Mouse (Mus musculus) lung, embryonic 16.5 days (tissue): Measurements from ENCODE around the gene Kctd15. TPM values are rescaled to one million over a fixed set of nuclear protein-coding genes. Genes with fewer than 3 reads are reported as not detected.
A peak's percentile ranks its signal among the peaks of the same experiment; 100 is the strongest.

ENCODE experiments used
- ATAC-seq: fragments of 200-750 bp; cut with Nextera tagmentation; 2 replicates; pipeline ENCODE4 v1.8.0; 2017; ENCODE audit warnings: low read depth, mild to moderate bottlenecking, moderate library complexity
- H3K27ac ChIP-seq: fragments of 300-500 bp; sonication (generic); 2 replicates; pipeline ENCODE4 v1.5.1; 2014; ENCODE audit warnings: mild to moderate bottlenecking, control low read depth, low read length
- H3K27me3 ChIP-seq: fragments of 300-500 bp; sonication (generic); 2 replicates; pipeline ENCODE4 v1.6.1; 2014; ENCODE audit warnings: low read depth, low read length, mixed read lengths; ENCODE audit not compliant: control insufficient read depth, insufficient read depth
- H3K36me3 ChIP-seq: fragments of 300-500 bp; sonication (generic); 2 replicates; pipeline ENCODE4 v1.6.1; 2014; ENCODE audit warnings: low read length; ENCODE audit not compliant: control insufficient read depth, insufficient read depth
- H3K4me1 ChIP-seq: fragments of 300-500 bp; sonication (generic); replicated peaks from 2 replicates; pipeline ENCODE4 v1.6.1; 2014; ENCODE audit warnings: low read length, mixed read lengths; ENCODE audit not compliant: control insufficient read depth, insufficient read depth
- H3K4me2 ChIP-seq: fragments of 300-500 bp; sonication (generic); 2 replicates; pipeline ENCODE4 v1.6.1; 2014; ENCODE audit warnings: low read depth, low read length, control low read depth
- H3K4me3 ChIP-seq: fragments of 300-500 bp; sonication (generic); 2 replicates; pipeline ENCODE4 v1.5.1; 2014; ENCODE audit warnings: mild to moderate bottlenecking, low read length, control low read depth
- H3K9ac ChIP-seq: fragments of 300-500 bp; sonication (generic); 2 replicates; pipeline ENCODE4 v1.6.1; 2014; ENCODE audit warnings: low read length, control low read depth
- H3K9me3 ChIP-seq: fragments of 300-500 bp; sonication (generic); 2 replicates; pipeline ENCODE4 v1.6.1; 2016; ENCODE audit warnings: low read length; ENCODE audit not compliant: control insufficient read depth
- WGBS: fragments of 180-500 bp; shearing (Covaris S2); extraction: QIAGEN DNeasy Blood & Tissue Kit; methylation state at CpG from one replicate; pipeline ENCODE4 v1.1.7; 2014; 5-methylcytosine and 5-hydroxymethylcytosine counted together
- polyA plus RNA-seq: library from polyadenylated mRNA; unstranded; fragments of >200 nt; fragmentation: Nextera tagmentation; extraction: Ambion mirVana; gene quantifications from 2 replicates; pipeline ENCODE4 v1.2.1, GENCODE M21; 2015

Kctd15 gene
- polyA plus RNA-seq, 1 experiment from 2014 or later: 12.5 TPM

GRCm38 (mm10) chr7:34618141-34618890 lies 38.2 kb downstream of the Kctd15 start:
- Histone ChIP-seq H3K4me1 (no peaks in the 10 kb centered on the region), H3K27me3 (no peaks in the 10 kb centered on the region), H3K27ac (no peak overlapping the region), H3K36me3 (no peaks in the 10 kb centered on the region), H3K9me3 (no peaks in the 10 kb centered on the region), H3K9ac (no peak overlapping the region), H3K4me2 (no peak overlapping the region), H3K4me3 (no peak overlapping the region)
- no peak for ATAC-seq
- WGBS: 76% methylated on average over 11 of the region's 11 CpGs

- 82% methylated on average over 2 of the region's 2 CpGs for WGBS
- Histone ChIP-seq H3K4me3 (no peak overlapping the region), H3K4me2 (no peak overlapping the region), H3K9ac (no peak overlapping the region), H3K9me3 (no peaks in the 10 kb centered on the region), H3K36me3 (no peaks in the 10 kb centered on the region), H3K27ac (no peak overlapping the region), H3K4me1 (no peaks in the 10 kb centered on the region), H3K27me3 (no peaks in the 10 kb centered on the region)
- no peak for ATAC-seq
Observed at GRCm38 (mm10) chr7:34616275-34616674, 40.3 kb downstream of the Kctd15 start.

- no peak overlapping the region for H3K4me3 ChIP-seq
- 47% methylated on average over 6 of the region's 6 CpGs for whole genome bisulfite sequencing
- H3K9me3 ChIP-seq: no peaks in the 10 kb centered on the region
- H3K4me2 ChIP-seq: no peak overlapping the region
- ATAC-seq: no peak
- peaks cover 6% of the 10 kb centered on the region; the same call in 1 of the 2 replicates for H3K4me1 ChIP-seq
- no peaks in the 10 kb centered on the region for H3K36me3 ChIP-seq
- no peak overlapping the region for H3K9ac ChIP-seq
- no peak overlapping the region for H3K27ac ChIP-seq
- no peaks in the 10 kb centered on the region for H3K27me3 ChIP-seq
Observed at GRCm38 (mm10) chr7:34610445-34610844, 46.1 kb downstream of the Kctd15 start.

- Histone ChIP-seq H3K4me3 (no peak overlapping the region), H3K9ac (no peak overlapping the region), H3K36me3 (no peaks in the 10 kb centered on the region), H3K4me1 (peaks cover 6% of the 10 kb centered on the region; the same call in 1 of the 2 replicates), H3K27me3 (no peaks in the 10 kb centered on the region), H3K4me2 (no peak overlapping the region), H3K9me3 (no peaks in the 10 kb centered on the region), H3K27ac (no peak overlapping the region)
- 0 out of 2 replicates have a peak, but pooled peaks have one; percentile 10 for ATAC-seq
- 60% methylated on average over 5 of the region's 5 CpGs for WGBS
Observed at GRCm38 (mm10) chr7:34607334-34607970, 49.1 kb downstream of the Kctd15 start.

GRCm38 (mm10) chr7:34606729-34607128 lies 49.8 kb downstream of the Kctd15 start:
- Histone ChIP-seq H3K27ac (no peak overlapping the region), H3K4me2 (peak overlapping the region; percentile 40)
- peak; percentile 23; the same call in 1 of the 2 replicates for ATAC-seq

GRCm38 (mm10) chr7:34606051-34606450 lies 50.5 kb downstream of the Kctd15 start:
- 42% methylated on average over 15 of the region's 15 CpGs for whole genome bisulfite sequencing
- Histone ChIP-seq H3K4me2 (no peak overlapping the region), H3K9me3 (no peaks in the 10 kb centered on the region), H3K27me3 (no peaks in the 10 kb centered on the region), H3K36me3 (no peaks in the 10 kb centered on the region), H3K27ac (no peak overlapping the region), H3K4me3 (no peak overlapping the region), H3K9ac (no peak overlapping the region), H3K4me1 (peaks cover 6% of the 10 kb centered on the region; the same call in 1 of the 2 replicates)
- ATAC-seq: no peak

More at GRCm38 (mm10) chr7:34606729-34607128, 49.8 kb downstream of the Kctd15 start:
- Histone ChIP-seq H3K9me3 (no peaks in the 10 kb centered on the region), H3K9ac (no peak overlapping the region), H3K4me3 (no peak overlapping the region), H3K4me1 (peaks cover 6% of the 10 kb centered on the region; the same call in 1 of the 2 replicates), H3K27me3 (no peaks in the 10 kb centered on the region), H3K36me3 (no peaks in the 10 kb centered on the region)
- 29% methylated on average over 11 of the region's 11 CpGs for WGBS

- peak; percentile 33; the same call in 1 of the 2 replicates for ATAC-seq
- peaks cover 2% of the 10 kb centered on the region; the same call in 1 of the 2 replicates for H3K4me1 ChIP-seq
Observed at GRCm38 (mm10) chr7:34598576-34598975, 58.0 kb downstream of the Kctd15 start.

GRCm38 (mm10) chr7:34597986-34598385 lies 58.5 kb downstream of the Kctd15 start:
- 83% methylated on average over 9 of the region's 9 CpGs for WGBS
- H3K4me3 ChIP-seq: no peak overlapping the region
- H3K9me3 ChIP-seq: no peaks in the 10 kb centered on the region
- H3K27me3 ChIP-seq: no peaks in the 10 kb centered on the region
- no peak overlapping the region for H3K4me2 ChIP-seq
- peaks cover 2% of the 10 kb centered on the region; the same call in 1 of the 2 replicates for H3K4me1 ChIP-seq
- H3K9ac ChIP-seq: no peak overlapping the region
- no peaks in the 10 kb centered on the region for H3K36me3 ChIP-seq
- no peak overlapping the region for H3K27ac ChIP-seq
- no peak for ATAC-seq

More at GRCm38 (mm10) chr7:34598576-34598975, 58.0 kb downstream of the Kctd15 start:
- Histone ChIP-seq H3K27me3 (no peaks in the 10 kb centered on the region), H3K9ac (no peak overlapping the region), H3K36me3 (no peaks in the 10 kb centered on the region), H3K9me3 (no peaks in the 10 kb centered on the region), H3K4me3 (no peak overlapping the region), H3K27ac (no peak overlapping the region), H3K4me2 (no peak overlapping the region)
- WGBS: 56% methylated on average over 9 of the region's 9 CpGs

- WGBS: 60% methylated on average over 14 of the region's 14 CpGs
- no peak overlapping the region for H3K4me2 ChIP-seq
- H3K4me1 ChIP-seq: peaks cover 2% of the 10 kb centered on the region; the same call in 1 of the 2 replicates
- no peaks in the 10 kb centered on the region for H3K27me3 ChIP-seq
- no peak for ATAC-seq
- no peak overlapping the region for H3K9ac ChIP-seq
- H3K4me3 ChIP-seq: no peak overlapping the region
- H3K27ac ChIP-seq: no peak overlapping the region
- H3K9me3 ChIP-seq: no peaks in the 10 kb centered on the region
- no peaks in the 10 kb centered on the region for H3K36me3 ChIP-seq
Observed at GRCm38 (mm10) chr7:34596531-34597235, 59.8 kb downstream of the Kctd15 start.
